Mouse (Mus musculus) kidney, adult 2 months (tissue): ENCODE data around the gene Tnni2.

Experiments used
- CTCF ChIP-seq: fragments of 200-500 bp; conservative IDR thresholded peaks from 2 replicates; pipeline ENCODE4 v1.5.1; 2011; ENCODE audit warnings: low read depth, mild to moderate bottlenecking, control low read depth, low read length, moderate library complexity, mixed read lengths; ENCODE audit not compliant: insufficient read depth, insufficient read length
- POLR2A ChIP-seq: fragments of 200-500 bp; IDR thresholded peaks from one replicate; pipeline ENCODE4 v1.6.1; 2011; ENCODE audit warnings: low read depth, low read length, control low read depth

DNA sequence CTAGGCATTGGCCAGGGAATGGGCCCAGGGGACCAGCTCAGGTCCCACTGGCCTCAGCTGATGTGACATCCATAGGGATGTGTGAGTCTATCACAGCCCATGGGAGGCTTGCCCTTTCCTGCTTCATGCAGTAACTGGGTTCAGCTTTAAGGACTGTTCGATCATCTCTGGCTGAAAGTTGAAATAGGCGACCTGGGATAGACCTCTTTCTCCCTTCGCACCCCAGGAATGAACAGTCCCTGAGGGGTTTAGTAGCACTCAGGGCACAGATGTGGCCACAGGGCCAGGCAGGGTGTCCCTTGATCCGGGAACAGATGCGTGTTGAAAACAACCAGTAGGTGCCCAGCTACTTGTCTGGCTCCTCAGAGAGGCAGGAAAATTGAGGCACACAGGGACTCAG is 34.7 kb downstream of the Tnni2 start:
- TF ChIP-seq CTCF (no peak), POLR2A (no peak)
